Mouse (Mus musculus): ENCODE results near the gene Serpine3. TPM values are rescaled to one million over a fixed set of nuclear protein-coding genes. Genes with fewer than 3 reads are reported as not detected.

Gene Serpine3
- total RNA-seq, 2 experiments from 2014 or later, result not detected

Other genes starting within 250 kb of the Serpine3 start
- under 1 TPM; 0.82 to 0.84 TPM for gene Gucy1b2, start 207.4 kb upstream of the Serpine3 start, total RNA-seq (2021)
- 1 to 10 TPM; 3.7 to 4.1 TPM for gene Fam124a, start 107.9 kb upstream of the Serpine3 start, total RNA-seq (2021)
- gene Gm4131, start 96.7 kb upstream of the Serpine3 start, total RNA-seq (2021), result not detected
- 10 to 100 TPM; 38.5 to 50.5 TPM for gene Ints6, start 97.5 kb downstream of the Serpine3 start, total RNA-seq (2021)
- gene Wdfy2, start 174.0 kb downstream of the Serpine3 start, total RNA-seq (2021), result 10 to 100 TPM; 25.5 to 29.0 TPM

Data from adrenal gland, postnatal 10 days (tissue).